ENCODE assay signal across 15 mouse cellular contexts in the genomic region with DNA sequence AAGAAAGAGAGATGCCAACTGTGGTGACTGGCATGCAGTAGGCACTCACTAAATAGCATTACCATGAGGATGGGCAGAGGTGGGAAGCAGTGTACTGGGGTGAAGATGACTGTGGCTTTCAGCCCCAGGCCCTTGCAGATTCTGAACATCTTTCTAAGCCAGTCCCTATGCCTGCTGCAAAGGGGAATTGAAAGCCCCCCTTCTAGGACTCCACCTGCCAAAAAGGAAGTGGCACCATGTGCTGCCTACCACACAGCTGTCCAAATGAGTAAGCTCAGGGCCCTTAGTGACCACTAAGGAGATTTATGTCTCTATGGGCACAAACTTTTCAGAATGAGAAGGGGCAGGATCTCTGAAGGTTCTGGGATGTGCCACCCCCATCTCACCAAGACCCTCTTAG. TPM values are rescaled to one million over a fixed set of nuclear protein-coding genes. Genes with fewer than 3 reads are reported as not detected.
A peak's percentile ranks its signal among the peaks of the same experiment; 100 is the strongest.
DNase-seq lines count a peak whose midpoint lies in the region; ATAC-seq lines count a peak whose summit lies in the region.
"Had no signal": no experiment of that assay in that cellular context is flagged by ENCODE, and none has a peak within 500 bp of the region (broad histone marks: within the 10 kb centered on the region; RNA-seq: fewer than 3 reads in every experiment).

No protein-coding gene starts in this region.

- no peaks in the 10 kb centered on the region for H3K9me3 ChIP-seq in hindbrain, embryonic 12.5 days (replicated peaks)
- H3K9me3 ChIP-seq in hindbrain, embryonic 11.5 days (ENCODE audit: control insufficient read depth, low read length), result no peaks in the 10 kb centered on the region
- H3K9me3 ChIP-seq in neural tube, embryonic 14.5 days (ENCODE audit: control insufficient read depth, low read length), result peaks cover 2% of the 10 kb centered on the region; the same call in 1 of the 2 replicates
- H3K9me3 ChIP-seq: embryonic facial prominence, embryonic 13.5 days; forebrain, embryonic 10.5 days; G1E; heart, embryonic 10.5 days had no signal

- no peaks in the 10 kb centered on the region for H3K36me3 ChIP-seq in hindbrain, embryonic 12.5 days
- H3K36me3 ChIP-seq in hindbrain, embryonic 11.5 days (ENCODE audit: control insufficient read depth, insufficient read depth, low read length), result no peaks in the 10 kb centered on the region
- no peaks in the 10 kb centered on the region for H3K36me3 ChIP-seq in neural tube, embryonic 14.5 days (ENCODE audit: control insufficient read depth, insufficient read depth, low read length)
- H3K36me3 ChIP-seq: embryonic facial prominence, embryonic 13.5 days; forebrain, embryonic 10.5 days; G1E; heart, embryonic 10.5 days had no signal

- H3K4me2 ChIP-seq in hindbrain, embryonic 12.5 days (replicated peaks), result no peak overlapping the region
- no peak overlapping the region for H3K4me2 ChIP-seq in hindbrain, embryonic 11.5 days (replicated peaks; ENCODE audit: low read depth, low read length)
- no peak overlapping the region for H3K4me2 ChIP-seq in neural tube, embryonic 14.5 days (ENCODE audit: low read depth, low read length)
- H3K4me2 ChIP-seq: embryonic facial prominence, embryonic 13.5 days had no signal

- peaks cover 5% of the 10 kb centered on the region; the same call in 1 of the 2 replicates for H3K4me1 ChIP-seq in hindbrain, embryonic 12.5 days
- no peaks in the 10 kb centered on the region for H3K4me1 ChIP-seq in hindbrain, embryonic 11.5 days (replicated peaks; ENCODE audit: control insufficient read depth, insufficient read depth, low read length)
- H3K4me1 ChIP-seq in neural tube, embryonic 14.5 days (ENCODE audit: control insufficient read depth, insufficient read depth, low read length), result peaks cover 11% of the 10 kb centered on the region
- H3K4me1 ChIP-seq: embryonic facial prominence, embryonic 13.5 days; heart, embryonic 10.5 days had no signal

- no peak for ATAC-seq in hindbrain, embryonic 12.5 days (ENCODE audit: low FRiP score)
- ATAC-seq in hindbrain, embryonic 11.5 days (ENCODE audit: low FRiP score), result no peak
- peak; percentile 81 for ATAC-seq in granulocyte monocyte progenitor cell, adult 5-6 weeks (replicated peaks; ENCODE audit: poor library complexity, severe bottlenecking)
- ATAC-seq in neural tube, embryonic 14.5 days (ENCODE audit: low read depth), result no peak

- H3K4me3 ChIP-seq in hindbrain, embryonic 12.5 days, result no peak overlapping the region
- no peak overlapping the region for H3K4me3 ChIP-seq in hindbrain, embryonic 11.5 days (ENCODE audit: low read depth, low read length)
- no peak overlapping the region for H3K4me3 ChIP-seq in neural tube, embryonic 14.5 days (ENCODE audit: low read depth, low read length)
- H3K4me3 ChIP-seq: embryonic facial prominence, embryonic 13.5 days; forebrain, embryonic 10.5 days; heart, embryonic 10.5 days had no signal

- peak overlapping the region; percentile 40; the same call in 1 of the 2 replicates for H3K27ac ChIP-seq in hindbrain, embryonic 12.5 days
- H3K27ac ChIP-seq in hindbrain, embryonic 11.5 days (ENCODE audit: low read depth, low read length), result no peak overlapping the region
- H3K27ac ChIP-seq in neural tube, embryonic 14.5 days (ENCODE audit: low read depth, low read length), result peak overlapping the region; percentile 35; the same call in 1 of the 2 replicates
- H3K27ac ChIP-seq: embryonic facial prominence, embryonic 13.5 days; forebrain, embryonic 10.5 days; heart, embryonic 10.5 days; liver, embryonic 14.5 days had no signal

- H3K9ac ChIP-seq in hindbrain, embryonic 12.5 days, result no peak overlapping the region
- H3K9ac ChIP-seq in hindbrain, embryonic 11.5 days (ENCODE audit: low read depth, low read length), result no peak overlapping the region
- H3K9ac ChIP-seq in neural tube, embryonic 14.5 days (replicated peaks; ENCODE audit: low read depth, low read length), result no peak overlapping the region
- H3K9ac ChIP-seq: embryonic facial prominence, embryonic 13.5 days; liver, embryonic 14.5 days had no signal

- DNase-seq in hindbrain, embryonic 11.5 days (ENCODE audit: low spot score), result no peak
- DNase-seq in lung, postnatal 36 days, result peak; percentile 24
- DNase-seq in lung, postnatal 14 days, result no peak
- no peak for DNase-seq in ovary, adult 18-20 months (ENCODE audit: low spot score)
- DNase-seq in thymus, postnatal 0 days (ENCODE audit: low spot score), result no peak
- DNase-seq: cerebellum, postnatal 36 days; gastrocnemius, postnatal 10 days had no signal

- H3K27me3 ChIP-seq in hindbrain, embryonic 12.5 days, result no peaks in the 10 kb centered on the region; the same call in 1 of the 2 replicates
- H3K27me3 ChIP-seq in hindbrain, embryonic 11.5 days (ENCODE audit: control insufficient read depth, insufficient read depth, low read length), result no peaks in the 10 kb centered on the region
- no peaks in the 10 kb centered on the region for H3K27me3 ChIP-seq in neural tube, embryonic 14.5 days (ENCODE audit: control insufficient read depth, insufficient read depth, low read length)
- H3K27me3 ChIP-seq: embryonic facial prominence, embryonic 13.5 days had no signal

RNA-seq across cellular contexts. Expression of a gene that starts 44.5 kb away (rescaled TPM):
- 10.0 and 10.6 TPM in 2 replicates for polyA plus RNA-seq in hindbrain, embryonic 12.5 days (2016; fragmentation: Nextera tagmentation; extraction: Ambion mirVana)
- polyA plus RNA-seq in hindbrain, embryonic 11.5 days (2014; fragmentation: Nextera tagmentation; extraction: Ambion mirVana), result 3.4 and 4.3 TPM in 2 replicates
- 0.80 and 2.1 TPM in 2 replicates for total RNA-seq in granulocyte monocyte progenitor cell, adult 5-6 weeks (2014; fragmentation: Nextera tagmentation)
- total RNA-seq in granulocyte monocyte progenitor cell, adult 5-6 weeks (2017), result 1.2 and 1.9 TPM in 2 replicates
- 14.1 and 15.9 TPM in 2 replicates for polyA plus RNA-seq in neural tube, embryonic 14.5 days (2014; fragmentation: Nextera tagmentation; extraction: Ambion mirVana)
- 0.16 and 0.24 TPM in 2 replicates for polyA plus RNA-seq in thymus, postnatal 0 days (2015; fragmentation: Nextera tagmentation; extraction: Ambion mirVana)
- polyA plus RNA-seq: G1E had no signal
